Mouse (Mus musculus) thymus, adult 18-20 months (tissue): Measurements from ENCODE around the gene Inpp4b.
"Not testable (repeated sequence)": the region's sequence is repeated elsewhere in the genome, so short reads cannot be mapped to it uniquely, and the experiment has no call there.

Source experiments
- DNase-seq, 2 experiments: peaks; one replicate each; pipeline ENCODE4 v3.0.0; 2022; ENCODE audit warnings: mixed read lengths in 2 of 2

The Inpp4b gene

DNA sequence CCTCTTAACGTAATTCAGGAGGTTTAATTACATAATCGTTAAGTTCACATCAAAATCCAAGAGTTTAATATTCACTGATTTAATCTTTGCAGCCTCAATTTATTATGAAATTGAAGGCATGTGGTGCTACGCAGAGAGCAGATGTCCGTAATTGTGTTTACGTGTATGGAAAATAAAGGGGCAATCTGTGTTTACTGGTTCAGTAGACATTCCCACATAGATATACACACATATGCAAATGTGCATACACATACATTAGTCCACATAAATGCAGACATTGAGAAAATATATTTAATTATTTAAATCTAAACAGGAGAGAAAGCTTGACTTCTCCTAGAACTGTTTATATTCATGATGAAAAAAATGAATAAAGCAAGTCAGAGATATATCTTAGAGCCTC, 675.4 kb downstream of the Inpp4b start:
- DNase-seq = no peak

DNA sequence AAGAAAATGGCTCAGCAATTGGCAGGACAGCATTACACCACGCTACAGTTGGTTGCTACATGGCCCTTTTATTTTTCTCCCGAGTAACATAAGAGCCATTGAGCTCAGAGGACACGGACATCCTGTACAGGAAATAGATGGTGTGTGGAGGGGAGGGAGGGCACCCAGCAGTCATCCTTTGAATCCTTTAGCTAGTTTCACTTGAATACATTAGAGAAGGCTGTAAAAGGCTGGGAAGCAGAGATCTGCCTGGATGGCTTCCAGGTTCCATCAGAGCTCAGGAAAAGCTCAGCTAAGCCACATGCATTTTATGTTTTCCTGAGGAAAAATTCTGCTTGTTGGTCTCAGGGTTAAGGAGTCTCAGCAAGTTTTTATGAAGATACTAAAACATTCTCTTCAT, 685.0 kb downstream of the Inpp4b start:
- DNase-seq = no peak

DNA sequence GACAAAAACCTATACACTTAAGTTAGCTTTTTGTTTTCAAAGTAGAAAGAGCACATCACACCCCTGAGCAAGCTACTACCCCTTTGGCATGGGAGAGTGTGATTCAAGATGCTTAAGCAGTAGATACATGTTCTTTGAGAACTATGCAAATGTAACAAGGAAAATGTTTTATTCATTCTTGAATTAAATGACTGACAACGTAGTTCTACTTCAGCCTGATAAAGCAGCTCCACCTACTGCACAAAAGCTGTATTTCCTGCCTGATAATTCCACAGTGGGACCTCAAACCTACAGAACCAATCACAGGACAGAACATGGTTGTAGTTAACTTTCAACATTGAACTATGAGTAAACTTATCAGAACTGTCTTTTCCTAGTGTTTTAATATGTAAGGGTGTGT, 686.5 kb downstream of the Inpp4b start:
- DNase-seq = no peak

DNA sequence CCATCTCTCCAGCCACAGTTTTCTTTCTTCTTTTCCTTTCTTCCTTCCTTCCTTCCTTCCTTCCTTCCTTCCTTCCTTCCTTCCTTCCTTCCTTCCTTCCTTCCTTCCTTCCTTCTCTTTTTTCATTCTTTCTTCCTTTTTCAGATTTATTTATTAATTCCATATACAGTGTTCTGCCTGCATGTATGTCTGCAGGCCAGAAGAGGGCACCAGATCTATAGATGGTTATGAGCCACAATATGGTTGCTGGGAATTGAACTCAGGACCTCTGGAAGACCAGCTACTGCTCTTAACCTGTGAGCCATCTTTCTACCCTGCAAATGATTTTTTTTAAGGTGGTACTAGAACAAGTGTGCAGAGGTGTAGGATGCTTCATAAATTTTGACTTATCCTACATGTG, 689.7 kb downstream of the Inpp4b start:
- DNase-seq = not testable (repeated sequence)

DNA sequence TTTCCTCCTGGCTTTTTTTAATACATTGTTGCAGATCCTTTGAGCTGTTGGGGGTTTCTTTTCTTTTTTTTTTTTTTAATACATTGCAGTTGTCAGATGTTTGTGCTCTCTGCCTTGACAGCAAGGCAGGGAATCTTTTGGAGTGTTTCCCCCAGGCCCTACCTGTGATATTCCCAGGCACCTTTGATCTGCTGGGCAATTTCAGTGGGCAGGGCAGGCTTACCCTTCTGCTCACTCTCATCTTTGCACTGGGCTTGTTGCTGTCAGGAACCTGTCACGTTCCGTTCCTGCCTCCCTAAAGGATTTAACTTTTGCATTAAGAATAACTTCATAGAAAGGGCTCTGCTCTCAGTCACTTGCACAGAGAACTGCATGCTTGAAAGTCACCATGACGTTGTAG, 711.7 kb downstream of the Inpp4b start:
- DNase-seq = no peak

DNA sequence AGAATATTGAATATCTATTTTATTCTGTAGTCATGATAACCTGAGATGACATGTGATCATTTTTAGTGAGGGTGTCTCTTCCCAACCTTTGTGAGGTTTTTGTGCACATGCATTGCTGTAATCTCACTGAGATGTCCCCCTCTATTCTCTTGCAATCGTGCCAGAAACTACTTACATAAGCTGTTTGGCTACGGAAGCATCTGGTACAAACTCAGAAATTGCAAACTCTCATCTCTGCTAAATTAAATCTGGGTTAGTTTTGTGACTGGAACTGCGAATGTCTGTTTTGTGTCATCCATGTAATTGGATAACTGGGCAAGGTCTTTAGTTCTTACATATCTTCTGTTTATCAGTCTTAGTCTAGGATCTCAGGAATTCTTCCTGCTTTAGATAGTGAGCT, 725.3 kb downstream of the Inpp4b start:
- no peak for DNase-seq

DNA sequence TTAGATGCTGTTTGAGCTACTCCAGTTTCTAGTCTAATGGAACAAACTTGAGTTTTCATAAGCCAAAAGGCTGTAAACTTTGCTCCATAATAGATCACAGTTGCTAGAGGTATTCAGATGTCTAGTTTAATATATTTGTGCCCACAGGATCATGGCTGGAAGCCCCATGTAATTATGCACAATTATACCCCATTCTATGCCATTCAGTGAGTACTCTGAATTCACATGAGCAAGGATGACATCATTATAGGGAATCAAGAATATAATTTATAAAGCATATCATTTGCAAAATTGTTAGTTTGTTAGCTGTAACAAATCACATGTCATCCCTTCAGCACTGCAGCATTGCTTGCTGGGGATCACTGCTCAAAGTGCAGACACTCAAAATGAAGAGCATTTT, 736.9 kb downstream of the Inpp4b start:
- DNase-seq = no peak

DNA sequence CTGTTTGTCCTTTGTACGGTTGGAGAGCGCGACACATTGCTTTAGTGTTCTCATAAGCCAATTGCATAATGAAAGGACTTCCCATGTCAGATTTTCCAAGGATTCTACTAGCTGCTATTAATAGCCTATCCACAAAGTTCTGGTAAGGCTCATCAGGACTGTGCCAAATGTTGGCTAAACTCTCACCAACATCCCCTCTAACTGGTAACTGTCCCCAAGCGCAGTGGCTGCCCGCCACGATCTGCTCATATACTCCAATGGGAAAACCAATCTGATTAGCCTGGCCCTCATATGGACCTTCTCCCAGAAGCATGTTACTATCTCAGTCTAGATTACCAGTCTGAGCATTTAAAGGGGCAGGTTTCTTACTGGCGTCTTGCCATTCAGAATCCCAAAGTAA, 744.3 kb downstream of the Inpp4b start:
- DNase-seq = not testable (repeated sequence)

DNA sequence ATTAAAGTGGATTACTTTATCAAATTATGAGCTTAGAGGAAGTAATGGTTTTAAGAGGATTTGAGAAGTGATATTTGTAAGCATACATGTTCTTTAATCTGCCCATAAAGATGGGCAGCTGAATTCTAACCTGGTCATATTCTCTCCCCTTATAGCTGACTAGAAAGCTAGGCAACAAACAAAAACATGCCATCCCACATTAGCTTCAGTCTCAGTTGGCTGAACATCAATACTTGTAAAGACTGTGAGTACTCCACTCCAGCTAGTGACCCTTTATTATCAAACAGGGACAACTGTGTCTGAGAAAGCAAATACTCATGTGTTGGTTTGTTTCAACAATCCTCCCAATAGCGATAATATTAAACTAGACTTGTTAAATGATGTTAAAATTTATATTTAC, 748.5 kb downstream of the Inpp4b start:
- DNase-seq = no peak

DNA sequence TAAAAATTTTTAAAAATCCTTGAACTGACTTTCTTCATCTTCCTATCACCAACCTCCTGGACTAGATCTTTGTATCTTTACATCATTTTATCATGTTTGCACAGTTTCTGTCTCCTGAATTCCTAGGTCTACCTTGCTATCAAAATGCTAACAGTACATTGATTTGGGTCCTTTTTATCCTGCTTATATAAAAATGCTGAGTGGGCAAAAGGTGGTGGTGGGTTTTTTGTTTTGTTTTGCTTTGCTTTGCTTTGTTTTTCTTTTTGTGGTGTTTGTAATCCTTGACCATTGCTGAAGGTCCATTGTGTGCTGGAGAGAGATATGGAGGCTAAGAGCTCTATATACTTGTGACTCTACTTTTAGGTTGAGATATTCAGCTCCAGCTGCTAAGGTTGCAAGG, 750.9 kb downstream of the Inpp4b start:
- no peak for DNase-seq

DNA sequence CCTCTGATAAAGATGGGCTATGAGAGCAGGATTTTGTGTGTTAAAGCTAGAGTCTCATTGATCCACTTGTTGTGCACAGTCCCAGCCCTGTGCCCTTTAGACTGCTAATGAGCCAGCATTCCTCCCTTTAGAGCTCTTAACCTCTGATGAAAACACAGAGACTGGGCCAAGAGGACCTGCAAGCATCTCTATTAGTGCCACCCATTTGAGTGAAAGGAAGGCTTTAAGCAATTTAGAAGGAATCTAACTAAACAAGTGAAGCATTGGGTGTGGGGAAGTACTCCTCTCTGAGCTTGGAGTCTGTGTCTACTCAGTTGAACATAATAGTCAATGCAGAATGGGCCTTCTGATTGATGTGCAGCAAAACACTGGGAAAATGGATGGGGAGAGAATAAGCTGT, 762.2 kb downstream of the Inpp4b start:
- DNase-seq = no peak

DNA sequence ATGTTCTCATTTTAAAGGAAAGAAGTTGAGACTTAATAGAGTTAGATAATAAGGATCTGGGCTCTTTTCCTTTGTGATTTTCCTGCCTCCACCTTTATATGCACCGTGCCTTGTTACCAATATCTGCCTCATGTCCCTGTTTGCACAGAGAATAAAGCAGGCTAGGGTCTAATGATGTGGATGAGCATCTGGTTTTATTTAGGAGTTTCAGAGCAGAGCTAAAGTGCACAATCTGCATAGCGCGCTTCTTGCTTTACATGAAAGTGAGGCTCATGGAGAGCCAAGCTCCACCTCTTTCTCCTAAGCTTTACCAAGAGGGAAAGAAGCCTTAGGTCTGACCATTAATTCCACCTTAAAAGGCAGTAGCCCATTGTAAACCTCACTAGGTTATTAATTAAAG, 763.8 kb downstream of the Inpp4b start:
- DNase-seq = no peak

DNA sequence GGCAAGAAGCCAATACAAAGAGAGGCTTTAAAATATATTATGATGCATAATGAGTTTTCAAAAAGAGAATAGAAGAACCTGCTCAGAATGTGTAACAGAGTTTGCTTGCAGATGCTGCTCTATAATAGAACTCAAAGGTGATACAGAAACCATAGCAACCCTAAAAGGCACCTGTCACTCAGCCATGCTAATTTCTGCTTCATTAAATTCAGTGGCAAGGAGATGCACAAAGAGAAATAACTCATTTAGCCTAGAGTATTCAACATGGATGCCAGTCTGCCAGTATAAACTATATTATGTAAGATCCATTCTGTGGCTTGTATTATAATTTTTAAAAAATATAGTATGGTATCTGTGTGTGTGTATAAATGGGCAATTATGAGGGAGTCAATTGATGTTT, 807.9 kb downstream of the Inpp4b start:
- DNase-seq = no peak

DNA sequence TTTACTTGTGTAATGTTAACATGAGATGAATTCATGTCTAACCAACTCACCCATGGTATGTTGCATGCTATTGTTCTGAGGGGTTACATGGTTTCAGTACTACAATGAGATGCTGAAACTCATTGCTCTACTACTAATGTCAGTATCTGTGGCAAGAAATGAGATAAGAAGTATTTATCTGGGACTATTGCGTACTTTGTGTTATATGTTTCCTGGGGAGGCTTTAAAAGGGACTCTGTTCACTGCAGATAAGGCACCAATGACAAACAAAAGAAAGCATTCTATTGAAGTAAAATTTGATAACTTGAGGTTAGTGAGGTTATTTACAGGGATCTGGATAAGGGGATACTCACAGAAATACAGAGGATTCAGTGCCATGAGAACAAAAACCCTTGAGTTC, 815.6 kb downstream of the Inpp4b start:
- DNase-seq = no peak
